Mouse (Mus musculus): ENCODE results near the gene Tbcel. TPM values are rescaled to one million over a fixed set of nuclear protein-coding genes. Genes with fewer than 3 reads are reported as not detected.

The Tbcel gene
- polyA plus RNA-seq, 1 experiment from 2014 or later, result 6.7 TPM

DNA sequence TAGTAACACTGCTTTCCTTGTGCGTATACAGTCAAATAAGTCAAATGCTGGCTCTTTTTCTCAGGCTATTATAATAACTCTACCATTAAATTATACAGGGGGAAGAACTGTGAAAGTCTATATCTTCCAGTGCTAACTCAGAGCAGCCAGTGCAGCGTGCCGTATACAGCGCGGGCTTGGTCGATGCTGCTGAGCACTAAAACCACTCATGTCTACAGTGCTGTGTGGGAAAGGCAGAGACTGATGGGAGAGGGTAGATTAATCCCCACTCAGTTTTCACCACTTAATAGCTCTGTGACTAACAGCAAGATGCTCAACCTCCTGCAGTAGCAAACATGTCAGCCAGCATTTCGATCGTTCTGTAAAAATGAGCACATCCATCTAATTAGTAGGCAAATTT is 53.2 kb downstream of the Tbcel start:
- ATAC-seq (ENCODE audit: low read depth), result no peak
- WGBS, result 97% methylated on average over 8 of the region's 8 CpGs

DNA sequence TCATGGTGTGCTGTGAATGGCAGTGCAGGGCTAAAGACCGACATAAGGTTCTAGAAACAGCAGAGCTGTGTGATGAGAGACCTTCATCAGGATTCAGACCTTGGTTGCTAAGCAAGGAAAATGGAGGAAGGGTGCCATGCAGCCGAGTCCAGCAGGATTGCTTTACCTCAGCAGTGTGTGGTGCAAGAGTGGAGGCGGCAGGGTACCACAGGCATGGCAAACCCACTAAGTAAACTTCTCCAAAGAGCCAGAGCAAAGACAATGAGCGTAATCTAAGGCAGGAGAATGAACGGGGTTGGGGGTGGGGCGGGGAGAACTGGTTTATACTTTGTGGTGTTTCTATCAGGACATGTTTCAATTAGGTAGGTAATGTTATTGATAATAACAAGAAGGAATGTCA is 58.6 kb downstream of the Tbcel start:
- Histone ChIP-seq H3K4me2 (ENCODE audit: low read depth, low read length) (no peak overlapping the region), H3K4me1 (ENCODE audit: control insufficient read depth, insufficient read depth, low read length) (no peaks in the 10 kb centered on the region), H3K27ac (replicated peaks; ENCODE audit: low read depth, low read length) (no peak overlapping the region), H3K4me3 (ENCODE audit: low read depth, low read length) (no peak overlapping the region), H3K9me3 (ENCODE audit: control insufficient read depth, low read length) (no peaks in the 10 kb centered on the region), H3K36me3 (ENCODE audit: control insufficient read depth, insufficient read depth, low read length) (peaks cover 39% of the 10 kb centered on the region), H3K9ac (ENCODE audit: low read depth, low read length) (no peak overlapping the region), H3K27me3 (replicated peaks; ENCODE audit: control insufficient read depth, insufficient read depth, low read length) (no peaks in the 10 kb centered on the region)
- no peak for ATAC-seq (ENCODE audit: low read depth)
- WGBS, result 93% methylated on average over 6 of the region's 6 CpGs
- DNase-seq (ENCODE audit: low spot score), result no peak

More for the DNA sequence above, 53.2 kb downstream of the Tbcel start:
- Histone ChIP-seq H3K4me1 (ENCODE audit: control insufficient read depth, insufficient read depth, low read length) (0 out of 2 replicates have a peak, but pooled peaks cover 4% of the 10 kb centered on the region), H3K27ac (replicated peaks; ENCODE audit: low read depth, low read length) (no peak overlapping the region), H3K36me3 (ENCODE audit: control insufficient read depth, insufficient read depth, low read length) (peaks cover 25% of the 10 kb centered on the region), H3K4me2 (ENCODE audit: low read depth, low read length) (no peak overlapping the region), H3K27me3 (replicated peaks; ENCODE audit: control insufficient read depth, insufficient read depth, low read length) (no peaks in the 10 kb centered on the region), H3K9me3 (ENCODE audit: control insufficient read depth, low read length) (no peaks in the 10 kb centered on the region), H3K9ac (ENCODE audit: low read depth, low read length) (no peak overlapping the region), H3K4me3 (ENCODE audit: low read depth, low read length) (no peak overlapping the region)
- DNase-seq (ENCODE audit: low spot score), result no peak

DNA sequence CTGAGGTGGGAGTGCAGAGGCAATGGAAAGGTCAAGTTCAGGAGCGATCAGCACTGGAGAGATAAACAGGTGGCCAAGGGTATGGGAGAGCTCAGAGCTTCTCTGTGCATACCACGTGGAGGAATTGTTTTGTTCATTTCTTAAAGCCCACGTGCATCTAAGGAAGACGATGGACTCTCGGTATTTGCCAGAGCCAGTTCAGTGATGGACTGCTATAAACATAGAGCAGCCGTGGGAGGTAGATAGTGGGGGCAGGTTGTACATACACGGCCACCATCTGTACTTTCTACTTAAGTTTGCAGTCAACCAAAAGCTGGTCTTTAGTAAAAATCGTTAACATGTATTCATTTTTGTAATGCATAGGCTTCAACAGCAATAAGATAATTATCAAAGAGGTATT is 65.5 kb downstream of the Tbcel start:
- no peaks in the 10 kb centered on the region for H3K27me3 ChIP-seq (replicated peaks; ENCODE audit: control insufficient read depth, insufficient read depth, low read length)
- peaks cover 57% of the 10 kb centered on the region for H3K36me3 ChIP-seq (ENCODE audit: control insufficient read depth, insufficient read depth, low read length)
- H3K4me3 ChIP-seq (ENCODE audit: low read depth, low read length), result no peak overlapping the region
- no peak for DNase-seq (ENCODE audit: low spot score)
- no peaks in the 10 kb centered on the region for H3K9me3 ChIP-seq (ENCODE audit: control insufficient read depth, low read length)
- H3K4me2 ChIP-seq (ENCODE audit: low read depth, low read length), result no peak overlapping the region
- no peak overlapping the region for H3K27ac ChIP-seq (replicated peaks; ENCODE audit: low read depth, low read length)
- no peak for ATAC-seq (ENCODE audit: low read depth)
- no peak overlapping the region for H3K9ac ChIP-seq (ENCODE audit: low read depth, low read length)
- H3K4me1 ChIP-seq (ENCODE audit: control insufficient read depth, insufficient read depth, low read length), result no peaks in the 10 kb centered on the region
- WGBS, result 95% methylated on average over 8 of the region's 8 CpGs

DNA sequence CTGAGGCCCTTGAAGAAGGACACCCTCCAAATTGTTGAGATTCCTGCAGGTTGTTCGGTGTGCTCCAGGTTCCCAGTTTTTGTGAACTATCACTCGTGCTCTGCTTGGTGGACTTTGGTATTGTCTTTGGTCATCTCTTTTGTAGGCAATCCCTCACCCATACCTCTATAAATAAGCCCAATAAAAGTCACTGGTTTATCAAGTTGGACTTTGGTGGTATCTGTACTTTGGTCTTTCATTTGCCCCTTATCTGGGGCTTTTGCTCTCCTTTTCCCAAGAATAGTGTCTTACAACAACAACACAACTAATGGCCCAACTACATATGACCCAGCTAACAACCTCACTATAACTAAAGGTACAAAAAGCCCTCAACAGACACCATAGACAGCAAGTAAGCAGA is 66.4 kb downstream of the Tbcel start:
- Histone ChIP-seq H3K27ac (replicated peaks; ENCODE audit: low read depth, low read length) (no peak overlapping the region), H3K4me3 (ENCODE audit: low read depth, low read length) (no peak overlapping the region), H3K27me3 (replicated peaks; ENCODE audit: control insufficient read depth, insufficient read depth, low read length) (no peaks in the 10 kb centered on the region), H3K4me2 (ENCODE audit: low read depth, low read length) (no peak overlapping the region), H3K9ac (ENCODE audit: low read depth, low read length) (no peak overlapping the region), H3K9me3 (ENCODE audit: control insufficient read depth, low read length) (no peaks in the 10 kb centered on the region), H3K36me3 (ENCODE audit: control insufficient read depth, insufficient read depth, low read length) (peaks cover 64% of the 10 kb centered on the region), H3K4me1 (ENCODE audit: control insufficient read depth, insufficient read depth, low read length) (no peaks in the 10 kb centered on the region)
- no peak for ATAC-seq (ENCODE audit: low read depth)
- DNase-seq (ENCODE audit: low spot score), result no peak
- WGBS, result 89% methylated on average over 2 of the region's 2 CpGs

DNA sequence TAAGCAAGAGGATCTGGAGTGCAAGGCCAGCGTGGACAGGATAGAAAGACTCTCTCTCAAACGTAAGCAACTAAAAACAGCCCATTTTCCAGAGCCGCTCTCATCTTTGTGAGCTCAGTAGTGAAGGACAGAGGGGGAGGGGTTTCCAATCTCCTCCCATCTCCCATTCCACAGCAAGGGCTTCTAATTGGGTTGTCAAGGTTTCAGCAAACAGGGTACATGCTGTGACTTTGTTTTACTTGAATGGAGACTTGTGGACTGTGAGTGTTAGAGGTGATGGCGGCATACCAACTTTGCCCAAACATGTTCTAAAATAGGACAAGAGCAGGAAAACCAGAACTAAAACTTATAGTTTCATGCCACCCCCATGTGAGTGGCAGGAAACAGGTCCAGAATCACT is 68.2 kb downstream of the Tbcel start:
- Histone ChIP-seq H3K27me3 (replicated peaks; ENCODE audit: control insufficient read depth, insufficient read depth, low read length) (no peaks in the 10 kb centered on the region), H3K4me1 (ENCODE audit: control insufficient read depth, insufficient read depth, low read length) (no peaks in the 10 kb centered on the region), H3K9ac (ENCODE audit: low read depth, low read length) (no peak overlapping the region), H3K4me2 (ENCODE audit: low read depth, low read length) (no peak overlapping the region), H3K9me3 (ENCODE audit: control insufficient read depth, low read length) (no peaks in the 10 kb centered on the region), H3K36me3 (ENCODE audit: control insufficient read depth, insufficient read depth, low read length) (peaks cover 69% of the 10 kb centered on the region), H3K27ac (replicated peaks; ENCODE audit: low read depth, low read length) (no peak overlapping the region), H3K4me3 (ENCODE audit: low read depth, low read length) (no peak overlapping the region)
- WGBS, result 59% methylated on average over 4 of the region's 4 CpGs
- DNase-seq (ENCODE audit: low spot score) (no peak), ATAC-seq (ENCODE audit: low read depth) (no peak)

DNA sequence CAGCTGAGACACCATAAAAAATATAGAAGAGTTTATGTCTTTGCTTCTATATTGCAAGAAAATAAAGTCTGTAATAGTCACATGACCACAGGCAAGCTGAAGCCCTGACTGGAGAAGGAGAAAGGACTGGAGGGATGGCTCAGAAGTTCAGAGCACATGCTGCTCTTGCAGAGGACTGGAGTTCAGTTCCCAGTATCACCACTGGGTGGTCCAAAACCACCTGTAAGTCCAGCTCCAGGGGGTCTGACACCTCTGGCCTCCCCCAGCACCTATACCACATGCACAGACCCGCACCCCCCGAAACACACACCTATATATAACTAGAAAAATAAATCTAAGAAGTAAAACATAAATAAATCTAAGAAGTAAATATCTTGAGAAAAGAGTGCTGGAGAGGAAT is 75.5 kb downstream of the Tbcel start:
- 93% methylated on average over 2 of the region's 2 CpGs for WGBS
- Histone ChIP-seq H3K27me3 (replicated peaks; ENCODE audit: control insufficient read depth, insufficient read depth, low read length) (no peaks in the 10 kb centered on the region), H3K4me1 (ENCODE audit: control insufficient read depth, insufficient read depth, low read length) (no peaks in the 10 kb centered on the region), H3K9ac (ENCODE audit: low read depth, low read length) (no peak overlapping the region), H3K36me3 (ENCODE audit: control insufficient read depth, insufficient read depth, low read length) (peaks cover 75% of the 10 kb centered on the region), H3K4me3 (ENCODE audit: low read depth, low read length) (no peak overlapping the region), H3K4me2 (ENCODE audit: low read depth, low read length) (no peak overlapping the region), H3K9me3 (ENCODE audit: control insufficient read depth, low read length) (no peaks in the 10 kb centered on the region), H3K27ac (replicated peaks; ENCODE audit: low read depth, low read length) (no peak overlapping the region)
- ATAC-seq (ENCODE audit: low read depth) (no peak), DNase-seq (ENCODE audit: low spot score) (no peak)

DNA sequence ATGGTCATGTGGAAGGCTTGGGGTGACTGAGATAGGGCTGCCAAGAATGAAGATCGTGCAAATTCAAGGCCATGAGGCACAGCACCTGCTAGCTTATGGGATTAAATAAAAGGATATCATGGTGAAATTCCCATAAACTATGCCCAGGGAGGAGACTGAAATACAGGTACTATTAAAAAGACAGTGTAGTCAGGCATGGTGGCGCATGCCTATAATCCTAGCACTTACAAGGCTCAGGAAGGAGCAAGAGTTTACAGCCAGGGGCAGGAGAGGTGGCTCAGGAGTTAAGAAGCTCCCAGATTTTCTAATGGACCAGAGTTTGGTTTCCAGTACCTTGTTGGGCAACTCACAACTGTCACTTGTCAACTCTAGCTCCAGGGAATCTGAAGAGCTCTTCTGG is 76.0 kb downstream of the Tbcel start:
- no peak for ATAC-seq (ENCODE audit: low read depth)
- no peaks in the 10 kb centered on the region for H3K4me1 ChIP-seq (ENCODE audit: control insufficient read depth, insufficient read depth, low read length)
- peaks cover 71% of the 10 kb centered on the region for H3K36me3 ChIP-seq (ENCODE audit: control insufficient read depth, insufficient read depth, low read length)
- no peak overlapping the region for H3K4me3 ChIP-seq (ENCODE audit: low read depth, low read length)
- no peaks in the 10 kb centered on the region for H3K27me3 ChIP-seq (replicated peaks; ENCODE audit: control insufficient read depth, insufficient read depth, low read length)
- WGBS, result 92% methylated on average over 2 of the region's 2 CpGs
- no peak for DNase-seq (ENCODE audit: low spot score)
- H3K9ac ChIP-seq (ENCODE audit: low read depth, low read length), result no peak overlapping the region
- H3K27ac ChIP-seq (replicated peaks; ENCODE audit: low read depth, low read length), result no peak overlapping the region
- H3K9me3 ChIP-seq (ENCODE audit: control insufficient read depth, low read length), result no peaks in the 10 kb centered on the region
- H3K4me2 ChIP-seq (ENCODE audit: low read depth, low read length), result no peak overlapping the region

DNA sequence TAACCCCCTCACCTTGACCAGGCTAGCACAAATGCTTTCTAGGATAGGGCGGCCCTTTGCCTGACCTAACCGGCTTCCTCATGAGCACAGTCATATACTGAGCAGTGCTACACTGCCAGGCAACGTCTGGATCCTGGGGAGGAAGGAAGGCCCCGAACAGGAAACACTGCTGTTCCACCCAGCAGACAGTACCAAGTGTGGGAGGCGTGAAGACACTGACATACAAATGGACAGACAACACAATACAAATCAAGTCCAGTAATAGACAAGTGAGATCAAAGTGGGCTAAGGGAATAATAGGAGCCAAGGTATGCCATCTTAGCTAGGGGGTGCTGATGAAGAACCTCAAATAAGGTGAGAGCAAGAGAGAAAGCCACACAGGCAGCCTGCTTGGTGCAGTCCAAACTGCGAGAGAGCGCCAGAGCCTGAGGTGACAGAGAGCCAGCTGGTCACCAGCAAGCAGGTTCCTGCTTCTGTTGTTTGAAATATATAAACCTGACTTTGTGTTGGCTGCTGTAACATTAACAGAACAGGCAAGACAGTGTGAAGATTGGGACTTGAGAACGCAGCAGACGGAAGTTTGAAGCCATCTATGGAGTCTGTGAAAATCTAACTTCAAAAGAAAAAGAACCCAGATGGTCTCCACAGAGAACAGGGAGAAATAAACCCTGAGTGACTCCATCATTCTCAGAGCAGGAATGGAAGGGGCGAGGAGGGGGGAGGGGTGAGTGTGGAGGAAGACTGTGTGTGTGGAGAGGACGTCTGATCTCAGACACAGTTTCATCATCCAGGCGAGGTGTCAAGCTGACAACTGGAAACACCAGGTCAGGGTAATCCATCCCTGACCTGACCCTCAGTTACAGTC is 79.3 kb downstream of the Tbcel start:
- ATAC-seq (ENCODE audit: low read depth) (no peak), DNase-seq (ENCODE audit: low spot score) (no peak)
- H3K36me3 ChIP-seq (ENCODE audit: control insufficient read depth, insufficient read depth, low read length), result peaks cover 50% of the 10 kb centered on the region; the same call in 1 of the 2 replicates
- H3K4me2 ChIP-seq (ENCODE audit: low read depth, low read length), result no peak overlapping the region
- no peaks in the 10 kb centered on the region for H3K9me3 ChIP-seq (ENCODE audit: control insufficient read depth, low read length)
- H3K4me1 ChIP-seq (ENCODE audit: control insufficient read depth, insufficient read depth, low read length), result no peaks in the 10 kb centered on the region
- no peak overlapping the region for H3K9ac ChIP-seq (ENCODE audit: low read depth, low read length)
- H3K4me3 ChIP-seq (ENCODE audit: low read depth, low read length), result no peak overlapping the region
- no peak overlapping the region for H3K27ac ChIP-seq (replicated peaks; ENCODE audit: low read depth, low read length)
- 65% methylated on average over 12 of the region's 12 CpGs for WGBS
- H3K27me3 ChIP-seq (replicated peaks; ENCODE audit: control insufficient read depth, insufficient read depth, low read length), result no peaks in the 10 kb centered on the region

Data from embryonic facial prominence, embryonic 14.5 days (tissue).